Mouse (Mus musculus): ENCODE results near the gene Maml3. TPM values are rescaled to one million over a fixed set of nuclear protein-coding genes. Genes with fewer than 3 reads are reported as not detected.

The Maml3 gene
- polyA plus RNA-seq, 1 experiment from 2014 or later: 5.0 TPM

- H3K4me2 ChIP-seq (ENCODE audit: low read length): no peak overlapping the region
Measured at GRCm38 (mm10) chr3:52115421-52115820, 10.5 kb upstream of the Maml3 start.

GRCm38 (mm10) chr3:52108027-52108426 is 3.2 kb upstream of the Maml3 start:
- Histone ChIP-seq H3K27ac (ENCODE audit: low read length) (no peak overlapping the region), H3K4me3 (replicated peaks; ENCODE audit: low read length) (no peak overlapping the region), H3K36me3 (ENCODE audit: control insufficient read depth, insufficient read depth) (no peaks in the 10 kb centered on the region), H3K27me3 (replicated peaks; ENCODE audit: control insufficient read depth, insufficient read depth, low read length) (no peaks in the 10 kb centered on the region), H3K4me1 (replicated peaks; ENCODE audit: control insufficient read depth, insufficient read depth, low read length) (peaks cover 5% of the 10 kb centered on the region), H3K9me3 (ENCODE audit: control insufficient read depth, low read length) (no peaks in the 10 kb centered on the region), H3K9ac (replicated peaks; ENCODE audit: low read depth, low read length) (no peak overlapping the region), H3K4me2 (ENCODE audit: low read length) (no peak overlapping the region)
- ATAC-seq: no peak

More at GRCm38 (mm10) chr3:52115421-52115820, 10.5 kb upstream of the Maml3 start:
- H3K9me3 ChIP-seq (ENCODE audit: control insufficient read depth, low read length): no peaks in the 10 kb centered on the region
- H3K27ac ChIP-seq (ENCODE audit: low read length): no peak overlapping the region
- ATAC-seq: no peak
- H3K4me1 ChIP-seq (replicated peaks; ENCODE audit: control insufficient read depth, insufficient read depth, low read length): no peaks in the 10 kb centered on the region
- no peak overlapping the region for H3K9ac ChIP-seq (replicated peaks; ENCODE audit: low read depth, low read length)
- no peaks in the 10 kb centered on the region for H3K36me3 ChIP-seq (ENCODE audit: control insufficient read depth, insufficient read depth)
- no peak overlapping the region for H3K4me3 ChIP-seq (replicated peaks; ENCODE audit: low read length)
- WGBS: 78% methylated on average over 9 of the region's 9 CpGs
- H3K27me3 ChIP-seq (replicated peaks; ENCODE audit: control insufficient read depth, insufficient read depth, low read length): no peaks in the 10 kb centered on the region

GRCm38 (mm10) chr3:52105156-52105555 is 280 bp upstream of the Maml3 start:
- Histone ChIP-seq H3K9me3 (ENCODE audit: control insufficient read depth, low read length) (no peaks in the 10 kb centered on the region), H3K9ac (replicated peaks; ENCODE audit: low read depth, low read length) (peak overlapping the region; percentile 91), H3K36me3 (ENCODE audit: control insufficient read depth, insufficient read depth) (no peaks in the 10 kb centered on the region), H3K4me2 (ENCODE audit: low read length) (peak overlapping the region; percentile 92), H3K4me3 (replicated peaks; ENCODE audit: low read length) (peak overlapping the region; percentile 82), H3K4me1 (replicated peaks; ENCODE audit: control insufficient read depth, insufficient read depth, low read length) (peaks cover 11% of the 10 kb centered on the region), H3K27me3 (replicated peaks; ENCODE audit: control insufficient read depth, insufficient read depth, low read length) (no peaks in the 10 kb centered on the region), H3K27ac (ENCODE audit: low read length) (peak overlapping the region; percentile 85)
- no peak for ATAC-seq
- 0% methylated on average over 18 of the region's 20 CpGs for WGBS

DNA sequence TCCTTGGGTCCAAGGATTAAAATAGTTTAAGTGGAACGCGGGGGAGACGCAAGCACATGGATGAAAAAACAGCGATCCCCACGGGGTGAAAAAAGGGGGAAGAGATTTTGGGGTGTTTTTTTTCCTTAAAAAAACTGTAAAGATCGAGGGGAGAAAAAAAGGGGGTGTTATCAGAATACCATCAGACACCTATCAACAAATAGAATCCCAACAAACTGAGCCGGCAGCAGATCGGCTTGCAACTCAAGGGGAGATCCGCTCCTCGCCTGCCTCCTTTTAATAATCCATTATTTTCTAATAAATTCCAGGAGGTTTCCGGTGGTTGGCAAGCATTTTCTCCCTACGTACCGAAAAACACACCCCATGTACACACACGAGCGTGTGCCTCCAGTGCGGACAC is 668 bp downstream of the Maml3 start:
- Histone ChIP-seq H3K9ac (replicated peaks; ENCODE audit: low read depth, low read length) (peak overlapping the region; percentile 91), H3K4me2 (ENCODE audit: low read length) (peak overlapping the region; percentile 92), H3K36me3 (ENCODE audit: control insufficient read depth, insufficient read depth) (no peaks in the 10 kb centered on the region), H3K4me1 (replicated peaks; ENCODE audit: control insufficient read depth, insufficient read depth, low read length) (peaks cover 11% of the 10 kb centered on the region), H3K4me3 (replicated peaks; ENCODE audit: low read length) (peak overlapping the region; percentile 82), H3K9me3 (ENCODE audit: control insufficient read depth, low read length) (no peaks in the 10 kb centered on the region), H3K27me3 (replicated peaks; ENCODE audit: control insufficient read depth, insufficient read depth, low read length) (no peaks in the 10 kb centered on the region), H3K27ac (ENCODE audit: low read length) (peak overlapping the region; percentile 99)
- ATAC-seq: no peak
- under 1% methylated on average over 16 of the region's 16 CpGs for WGBS

- Histone ChIP-seq H3K27me3 (replicated peaks; ENCODE audit: control insufficient read depth, insufficient read depth, low read length) (no peaks in the 10 kb centered on the region), H3K4me2 (ENCODE audit: low read length) (peak overlapping the region; percentile 92), H3K9me3 (ENCODE audit: control insufficient read depth, low read length) (no peaks in the 10 kb centered on the region), H3K4me1 (replicated peaks; ENCODE audit: control insufficient read depth, insufficient read depth, low read length) (peaks cover 11% of the 10 kb centered on the region), H3K27ac (ENCODE audit: low read length) (peak overlapping the region; percentile 99), H3K9ac (replicated peaks; ENCODE audit: low read depth, low read length) (peak overlapping the region; percentile 91), H3K4me3 (replicated peaks; ENCODE audit: low read length) (peak overlapping the region; percentile 82), H3K36me3 (ENCODE audit: control insufficient read depth, insufficient read depth) (no peaks in the 10 kb centered on the region)
- no peak for ATAC-seq
- under 1% methylated on average over 55 of the region's 55 CpGs for WGBS
Measured at GRCm38 (mm10) chr3:52103531-52104181, 1.2 kb downstream of the Maml3 start.

DNA sequence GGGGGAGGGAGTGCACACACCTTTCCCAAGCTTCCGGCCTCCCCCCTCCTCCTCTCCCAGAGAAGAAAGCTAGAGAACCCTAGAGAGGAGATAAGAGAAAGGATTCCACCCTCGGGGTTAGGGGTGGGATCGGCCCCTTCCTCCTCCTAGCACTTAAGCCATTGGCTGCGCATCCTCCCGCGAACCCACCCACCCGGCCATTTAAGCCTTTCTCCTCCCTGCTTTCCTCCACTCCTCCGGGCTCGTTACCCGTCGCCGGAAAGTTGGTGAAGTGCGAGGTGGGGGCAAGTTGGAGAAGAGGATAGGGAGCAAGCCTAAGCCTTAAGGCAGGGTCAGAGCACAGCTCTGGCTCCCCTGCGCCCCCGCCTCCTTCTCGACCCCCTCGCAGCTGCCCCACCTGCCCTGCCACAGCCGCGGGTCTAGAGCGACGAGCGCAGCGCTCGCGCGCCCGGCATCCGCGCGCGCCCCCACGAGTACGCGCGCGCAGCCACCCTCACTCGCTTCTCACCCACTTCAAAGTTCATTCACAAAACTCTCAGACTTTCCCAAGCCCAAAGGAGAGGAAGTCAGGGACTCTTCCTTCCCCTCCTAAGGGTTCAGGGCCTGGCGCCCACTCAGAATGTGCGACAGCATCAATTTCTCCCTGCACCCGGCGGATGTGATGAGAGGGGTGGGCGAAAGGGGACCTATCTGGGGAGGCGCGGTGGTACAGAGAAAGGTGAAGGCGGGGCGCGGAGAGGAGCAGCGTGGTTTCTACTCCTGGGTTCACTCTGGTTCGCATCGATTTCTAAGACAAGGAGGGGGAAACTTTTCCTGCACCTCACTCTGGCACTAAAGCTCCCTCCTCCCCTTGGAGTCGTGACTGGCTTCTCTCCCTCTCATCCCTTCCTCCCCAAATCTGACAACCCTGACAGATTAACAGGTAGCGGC is 2.0 kb downstream of the Maml3 start:
- Histone ChIP-seq H3K36me3 (ENCODE audit: control insufficient read depth, insufficient read depth) (no peaks in the 10 kb centered on the region), H3K9ac (replicated peaks; ENCODE audit: low read depth, low read length) (peak overlapping the region; percentile 91), H3K4me2 (ENCODE audit: low read length) (peak overlapping the region; percentile 92), H3K4me3 (replicated peaks; ENCODE audit: low read length) (peak overlapping the region; percentile 82), H3K4me1 (replicated peaks; ENCODE audit: control insufficient read depth, insufficient read depth, low read length) (peaks cover 11% of the 10 kb centered on the region), H3K27me3 (replicated peaks; ENCODE audit: control insufficient read depth, insufficient read depth, low read length) (no peaks in the 10 kb centered on the region), H3K27ac (ENCODE audit: low read length) (peak overlapping the region; percentile 99), H3K9me3 (ENCODE audit: control insufficient read depth, low read length) (no peaks in the 10 kb centered on the region)
- WGBS: 0% methylated on average over 49 of the region's 52 CpGs
- ATAC-seq: peak; percentile 76

DNA sequence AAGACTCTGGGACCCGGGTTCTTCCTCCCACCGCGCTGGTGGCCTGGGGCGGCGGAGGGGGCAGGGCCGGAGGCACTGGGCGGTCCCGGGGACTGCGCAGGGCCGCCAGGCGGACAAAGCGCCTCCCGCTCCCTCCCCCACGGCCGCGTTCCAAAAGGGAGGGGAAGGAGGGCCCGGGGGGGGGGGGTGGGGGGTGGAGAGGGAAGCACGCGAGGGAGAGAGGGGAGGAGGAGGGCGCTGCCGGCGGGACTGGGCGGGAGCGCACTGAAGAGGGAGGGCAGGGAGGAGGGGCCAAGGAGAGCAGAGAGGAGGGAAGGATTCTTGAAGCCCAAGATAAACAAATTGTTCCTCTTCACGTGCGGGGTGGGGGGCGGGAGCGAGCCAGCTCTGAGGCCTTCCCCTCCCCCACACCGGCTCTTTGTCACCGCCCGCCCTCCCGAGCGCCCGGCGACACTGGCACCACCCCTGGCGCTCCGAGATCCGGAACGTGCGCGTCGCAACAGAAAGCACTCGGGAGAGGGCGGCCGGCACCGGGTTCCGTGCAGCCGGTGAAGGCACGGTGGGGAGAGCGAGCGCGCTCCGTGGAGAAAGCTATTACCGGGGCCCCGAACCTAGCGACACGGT is 2.8 kb downstream of the Maml3 start:
- peak overlapping the region; percentile 82 for H3K4me3 ChIP-seq (replicated peaks; ENCODE audit: low read length)
- H3K9ac ChIP-seq (replicated peaks; ENCODE audit: low read depth, low read length): peak overlapping the region; percentile 91
- no peaks in the 10 kb centered on the region for H3K9me3 ChIP-seq (ENCODE audit: control insufficient read depth, low read length)
- H3K36me3 ChIP-seq (ENCODE audit: control insufficient read depth, insufficient read depth): no peaks in the 10 kb centered on the region
- no peaks in the 10 kb centered on the region for H3K27me3 ChIP-seq (replicated peaks; ENCODE audit: control insufficient read depth, insufficient read depth, low read length)
- H3K4me1 ChIP-seq (replicated peaks; ENCODE audit: control insufficient read depth, insufficient read depth, low read length): peaks cover 11% of the 10 kb centered on the region
- peak overlapping the region; percentile 99 for H3K27ac ChIP-seq (ENCODE audit: low read length)
- peak overlapping the region; percentile 92 for H3K4me2 ChIP-seq (ENCODE audit: low read length)
- under 1% methylated on average over 44 of the region's 57 CpGs for WGBS
- ATAC-seq: peak; percentile 81

DNA sequence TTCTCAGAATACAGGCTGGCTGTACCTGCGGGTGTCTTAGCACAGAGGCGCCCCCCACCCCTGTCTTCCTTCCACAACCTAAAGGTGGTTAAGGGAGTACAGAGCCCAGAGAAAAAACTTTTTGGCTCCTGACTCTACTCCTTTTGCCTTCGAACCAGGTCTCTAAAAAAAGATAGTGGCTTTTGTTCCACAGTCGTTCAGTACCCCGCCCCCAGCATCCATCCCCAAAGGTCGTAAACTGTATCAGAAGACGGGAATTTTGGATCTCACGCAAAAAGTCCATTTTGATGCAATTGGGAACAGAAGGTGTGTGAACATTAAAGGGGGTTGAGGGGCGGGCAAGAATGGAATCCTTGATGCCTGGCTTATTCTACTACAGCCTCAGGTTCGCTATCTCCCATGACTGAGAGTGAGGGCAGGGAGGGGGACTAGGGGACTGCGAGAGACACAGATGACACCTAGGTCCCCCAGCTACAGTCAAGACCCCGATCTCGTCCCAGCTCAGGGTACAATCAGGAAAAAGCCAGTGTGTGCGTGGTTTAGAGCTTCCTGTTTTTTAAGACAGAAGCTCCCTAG is 3.4 kb downstream of the Maml3 start:
- under 1% methylated on average over 14 of the region's 14 CpGs for WGBS
- no peaks in the 10 kb centered on the region for H3K9me3 ChIP-seq (ENCODE audit: control insufficient read depth, low read length)
- H3K27ac ChIP-seq (ENCODE audit: low read length): peak overlapping the region; percentile 99
- H3K27me3 ChIP-seq (replicated peaks; ENCODE audit: control insufficient read depth, insufficient read depth, low read length): no peaks in the 10 kb centered on the region
- H3K36me3 ChIP-seq (ENCODE audit: control insufficient read depth, insufficient read depth): no peaks in the 10 kb centered on the region
- peak overlapping the region; percentile 92 for H3K4me2 ChIP-seq (ENCODE audit: low read length)
- peaks cover 11% of the 10 kb centered on the region for H3K4me1 ChIP-seq (replicated peaks; ENCODE audit: control insufficient read depth, insufficient read depth, low read length)
- no peak for ATAC-seq
- peak overlapping the region; percentile 82 for H3K4me3 ChIP-seq (replicated peaks; ENCODE audit: low read length)
- H3K9ac ChIP-seq (replicated peaks; ENCODE audit: low read depth, low read length): peak overlapping the region; percentile 91

- H3K27me3 ChIP-seq (replicated peaks; ENCODE audit: control insufficient read depth, insufficient read depth, low read length): no peaks in the 10 kb centered on the region
- H3K9me3 ChIP-seq (ENCODE audit: control insufficient read depth, low read length): no peaks in the 10 kb centered on the region
- no peaks in the 10 kb centered on the region for H3K36me3 ChIP-seq (ENCODE audit: control insufficient read depth, insufficient read depth)
- H3K27ac ChIP-seq (ENCODE audit: low read length): peak overlapping the region; percentile 99
- H3K9ac ChIP-seq (replicated peaks; ENCODE audit: low read depth, low read length): peak overlapping the region; percentile 91
- 29% methylated on average over 9 of the region's 9 CpGs for WGBS
- H3K4me2 ChIP-seq (ENCODE audit: low read length): peak overlapping the region; percentile 92
- ATAC-seq: no peak
- peaks cover 11% of the 10 kb centered on the region for H3K4me1 ChIP-seq (replicated peaks; ENCODE audit: control insufficient read depth, insufficient read depth, low read length)
- peak overlapping the region; percentile 82 for H3K4me3 ChIP-seq (replicated peaks; ENCODE audit: low read length)
Measured at GRCm38 (mm10) chr3:52100926-52101325, 4.0 kb downstream of the Maml3 start.
